8 mouse cellular contexts compared by ENCODE assay signal in genomic region chr7:79279376-79280029, GRCm38 (mm10). TPM values are rescaled to one million over a fixed set of nuclear protein-coding genes. Genes with fewer than 3 reads are reported as not detected.
DNase-seq lines count a peak whose midpoint lies in the region; ATAC-seq and TF ChIP-seq lines count a peak whose summit lies in the region.

No protein-coding gene starts in this region.

- no peak for ATAC-seq in heart, embryonic 11.5 days (replicated peaks; ENCODE audit: insufficient number of reproducible peaks, low FRiP score, low TSS enrichment)
- ATAC-seq in liver, embryonic 12.5 days, result 0 out of 2 replicates have a peak, but pooled peaks have one; percentile 4
- no peak for ATAC-seq in erythroblast, adult 5-6 weeks (replicated peaks; ENCODE audit: low FRiP score, poor library complexity, severe bottlenecking)

- H3K27ac ChIP-seq in heart, embryonic 11.5 days (ENCODE audit: low read depth, low read length), result peak overlapping the region; percentile 16; the same call in 1 of the 2 replicates
- H3K27ac ChIP-seq in liver, embryonic 12.5 days, result peak overlapping the region; percentile 68
- H3K27ac ChIP-seq in cerebellum, adult 2 months (ENCODE audit: insufficient read depth, low read length), result no peak overlapping the region

- TF ChIP-seq POLR2A in cerebellum, adult 2 months (IDR thresholded peaks at IDR 0.05; ENCODE audit: borderline replicate concordance, insufficient read depth, low read length), result no peak

- H3K4me3 ChIP-seq in heart, embryonic 11.5 days (ENCODE audit: low read depth, low read length), result no peak overlapping the region
- no peak overlapping the region for H3K4me3 ChIP-seq in liver, embryonic 12.5 days
- H3K4me3 ChIP-seq in cerebellum, adult 2 months (replicated peaks; ENCODE audit: insufficient read depth, low read depth, low read length), result no peak overlapping the region

- H3K36me3 ChIP-seq in heart, embryonic 11.5 days (ENCODE audit: control insufficient read depth, insufficient read depth, low read length), result no peaks in the 10 kb centered on the region
- peaks cover 10% of the 10 kb centered on the region; the same call in 1 of the 2 replicates for H3K36me3 ChIP-seq in liver, embryonic 12.5 days
- no peaks in the 10 kb centered on the region; the same call in 1 of the 2 replicates for H3K36me3 ChIP-seq in splenic B cell, adult 2 months (ENCODE audit: control insufficient read depth, insufficient read depth, low read length, poor library complexity, severe bottlenecking)

- peaks cover 32% of the 10 kb centered on the region for H3K4me1 ChIP-seq in heart, embryonic 11.5 days (ENCODE audit: control insufficient read depth, insufficient read depth, low read length)
- H3K4me1 ChIP-seq in liver, embryonic 12.5 days, result peaks cover 97% of the 10 kb centered on the region
- H3K4me1 ChIP-seq in cerebellum, adult 2 months (ENCODE audit: control insufficient read depth, insufficient read depth, low read length), result peaks cover 12% of the 10 kb centered on the region

- DNase-seq in spleen, postnatal 36 days (ENCODE audit: low spot score in 2 of 2), result peak; percentile 35
- DNase-seq in spleen, postnatal 4 days (ENCODE audit: low spot score in 2 of 2), result no peak
- peak; percentile 30 for DNase-seq in splenic B cell, adult 2 months (ENCODE audit: low read depth, low spot score)
- DNase-seq in left cerebral cortex, adult 8-10 months (ENCODE audit: low spot score in 2 of 2), result no peak
- no peak for DNase-seq in cerebellum, adult 2 months

- H3K4me2 ChIP-seq in heart, embryonic 11.5 days, result no peak overlapping the region
- H3K4me2 ChIP-seq in liver, embryonic 12.5 days, result peak overlapping the region; percentile 49

- H3K9ac ChIP-seq in heart, embryonic 11.5 days (ENCODE audit: low read depth, low read length), result no peak overlapping the region
- H3K9ac ChIP-seq in liver, embryonic 12.5 days, result peak overlapping the region; percentile 42

- H3K9me3 ChIP-seq in heart, embryonic 11.5 days (replicated peaks; ENCODE audit: control insufficient read depth, low read length), result no peaks in the 10 kb centered on the region
- no peaks in the 10 kb centered on the region for H3K9me3 ChIP-seq in liver, embryonic 12.5 days (replicated peaks)

- no peaks in the 10 kb centered on the region for H3K27me3 ChIP-seq in heart, embryonic 11.5 days (ENCODE audit: control insufficient read depth, insufficient read depth, low read length)
- H3K27me3 ChIP-seq in liver, embryonic 12.5 days (replicated peaks), result no peaks in the 10 kb centered on the region
- H3K27me3 ChIP-seq in splenic B cell, adult 2 months (ENCODE audit: control insufficient read depth, insufficient read depth, low read length, poor library complexity, severe bottlenecking), result no peaks in the 10 kb centered on the region
- no peaks in the 10 kb centered on the region for H3K27me3 ChIP-seq in cerebellum, adult 2 months (ENCODE audit: control insufficient read depth, insufficient read depth, low read length)

- 60% methylated on average over 10 of the region's 10 CpGs for WGBS in heart, embryonic 11.5 days (ENCODE audit: insufficient replicate concordance)
- 26% methylated on average over 10 of the region's 10 CpGs for WGBS in liver, embryonic 12.5 days (ENCODE audit: insufficient replicate concordance)
- WGBS in cerebellum, adult 2 months, result 72% methylated on average over 10 of the region's 10 CpGs

- TF ChIP-seq CTCF in cerebellum, adult 2 months (IDR thresholded peaks at IDR 0.05; ENCODE audit: borderline replicate concordance, insufficient read depth, low read depth, low read length), result no peak

RNA-seq across cellular contexts. Expression of gene Abhd2, which starts 6.5 kb away (rescaled TPM):
- 4.9 and 6.1 TPM in 2 replicates for polyA plus RNA-seq in heart, embryonic 11.5 days (2014; fragmentation: Nextera tagmentation; extraction: Ambion mirVana)
- polyA plus RNA-seq in liver, embryonic 12.5 days (2016; fragmentation: Nextera tagmentation; extraction: Ambion mirVana), result 9.6 and 10.5 TPM in 2 replicates
- 19.0 and 19.6 TPM in 2 replicates for total RNA-seq in erythroblast, adult 5-6 weeks (2015; ENCODE audit: low replicate concordance)
- total RNA-seq in erythroblast, adult 5-6 weeks (2017; ENCODE audit: low replicate concordance), result 12.1 and 14.9 TPM in 2 replicates
- 100 to 1,000 TPM; 106 to 135 (median 117) TPM for total RNA-seq in left cerebral cortex, adult 8-10 months (2022)
- polyA plus RNA-seq in cerebellum, adult 2 months (2012; rRNA removed), result 22.0 and 25.3 TPM in 2 replicates

Comparison
In these comparisons a context has a peak if more than half of its experiments do, and no peak if none do; other contexts are left out.
1. DNase-seq: peak in spleen, postnatal 36 days (2 of 2) and splenic B cell, adult 2 months (single experiment); none in spleen, postnatal 4 days (0 of 2), left cerebral cortex, adult 8-10 months (0 of 2) and cerebellum, adult 2 months (0 of 2).